Mouse (Mus musculus) hindlimb bud, embryonic 11.5 days (tissue): ENCODE data around the gene Capn10.
"Not testable (repeated sequence)": the region's sequence is repeated elsewhere in the genome, so short reads cannot be mapped to it uniquely, and the experiment has no call there.

Experiments used
- DNase-seq: peaks from one replicate; pipeline ENCODE4 v3.0.0-alpha.2; 2012; ENCODE audit warnings: low read depth, low spot score; ENCODE audit errors: extremely low spot score

The Capn10 gene

DNA sequence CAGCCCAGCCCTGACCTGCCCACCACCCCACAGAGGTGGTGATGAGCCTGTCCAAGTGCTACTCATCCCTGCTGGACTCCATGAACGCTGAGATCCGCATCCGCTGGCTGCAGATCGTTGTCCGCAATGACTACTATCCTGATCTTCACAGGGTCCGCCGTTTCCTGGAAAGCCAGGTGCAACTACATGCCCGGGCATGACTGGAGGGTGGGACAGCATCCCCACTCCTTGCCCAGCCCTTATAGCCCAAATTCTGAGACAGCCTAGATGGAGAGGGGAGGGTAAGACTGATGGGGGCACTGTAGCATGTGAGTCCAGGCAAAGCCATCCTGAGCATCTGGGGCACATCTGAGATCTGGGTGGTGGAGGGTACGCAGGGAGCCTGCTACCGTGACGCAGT lies 15.0 kb upstream of the Capn10 start:
- DNase-seq: no peak

DNA sequence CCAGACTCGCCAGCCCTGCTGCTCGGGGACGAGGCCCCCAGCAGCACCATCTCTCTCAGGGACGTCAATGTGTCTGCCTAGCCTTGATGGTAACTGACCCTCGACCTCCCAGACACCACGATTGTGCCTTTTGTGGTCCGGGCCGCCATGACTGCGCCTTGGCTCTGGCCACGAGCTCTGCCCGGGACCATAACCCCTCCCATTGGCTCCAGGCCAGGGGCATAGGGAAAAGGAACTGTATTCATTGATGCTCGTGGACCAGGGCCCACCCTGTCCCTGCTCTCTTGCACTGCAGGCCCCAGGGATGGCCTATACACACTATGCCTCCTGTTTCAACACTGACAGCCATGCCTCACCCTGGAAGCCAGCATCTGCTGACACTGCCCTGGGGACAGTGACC lies 14.4 kb upstream of the Capn10 start:
- no peak for DNase-seq

- no peak for DNase-seq
Observed at GRCm38 (mm10) chr1:92920474-92921200, 13.5 kb upstream of the Capn10 start.

- DNase-seq: no peak
Observed at GRCm38 (mm10) chr1:92921496-92921895, 12.7 kb upstream of the Capn10 start.

DNA sequence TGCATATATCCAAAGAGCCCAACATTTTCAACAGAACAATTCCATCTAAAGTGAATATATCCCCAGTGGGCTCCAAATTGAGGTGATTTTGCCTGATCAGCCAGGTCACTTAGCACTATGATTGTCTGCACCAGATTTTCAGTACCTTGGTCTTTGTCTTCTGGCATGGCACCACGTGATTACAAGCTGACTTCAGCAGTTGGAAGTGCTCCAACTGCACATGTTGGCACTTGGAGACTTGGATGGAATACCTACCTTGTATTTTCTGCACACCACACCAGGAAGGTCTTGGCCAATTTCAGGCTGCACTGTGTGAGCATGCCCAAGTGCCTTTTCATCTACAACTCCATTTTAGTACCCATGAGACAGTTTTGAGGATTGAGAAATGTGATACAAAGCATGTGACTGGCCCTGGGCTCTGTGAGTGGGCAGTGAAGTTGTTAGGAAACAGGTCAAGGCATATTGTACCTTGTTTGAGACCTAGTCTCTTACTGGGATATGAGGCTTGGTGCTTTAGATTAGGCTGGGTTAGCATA lies 3.9 kb upstream of the Capn10 start:
- DNase-seq: no peak

DNA sequence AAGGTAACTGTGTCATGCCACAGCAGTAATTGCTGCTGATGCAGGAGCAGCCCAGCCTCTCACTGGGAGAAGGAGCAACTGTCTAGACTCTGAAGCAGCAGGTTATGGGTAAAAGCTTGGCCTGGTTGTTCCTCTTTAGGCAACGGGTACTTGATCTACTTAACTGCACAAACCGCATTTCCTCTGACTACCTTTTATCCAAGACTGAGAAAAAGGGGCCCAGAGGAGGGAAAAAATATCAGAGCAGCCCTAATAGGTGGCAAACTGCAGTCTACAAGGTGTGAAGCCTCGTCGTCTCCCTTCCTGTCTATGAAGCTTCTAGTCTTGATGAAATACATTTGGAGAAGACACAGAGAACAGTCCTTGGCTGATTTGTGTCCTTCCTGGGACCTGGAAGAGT lies 565 bp upstream of the Capn10 start:
- no peak for DNase-seq

DNA sequence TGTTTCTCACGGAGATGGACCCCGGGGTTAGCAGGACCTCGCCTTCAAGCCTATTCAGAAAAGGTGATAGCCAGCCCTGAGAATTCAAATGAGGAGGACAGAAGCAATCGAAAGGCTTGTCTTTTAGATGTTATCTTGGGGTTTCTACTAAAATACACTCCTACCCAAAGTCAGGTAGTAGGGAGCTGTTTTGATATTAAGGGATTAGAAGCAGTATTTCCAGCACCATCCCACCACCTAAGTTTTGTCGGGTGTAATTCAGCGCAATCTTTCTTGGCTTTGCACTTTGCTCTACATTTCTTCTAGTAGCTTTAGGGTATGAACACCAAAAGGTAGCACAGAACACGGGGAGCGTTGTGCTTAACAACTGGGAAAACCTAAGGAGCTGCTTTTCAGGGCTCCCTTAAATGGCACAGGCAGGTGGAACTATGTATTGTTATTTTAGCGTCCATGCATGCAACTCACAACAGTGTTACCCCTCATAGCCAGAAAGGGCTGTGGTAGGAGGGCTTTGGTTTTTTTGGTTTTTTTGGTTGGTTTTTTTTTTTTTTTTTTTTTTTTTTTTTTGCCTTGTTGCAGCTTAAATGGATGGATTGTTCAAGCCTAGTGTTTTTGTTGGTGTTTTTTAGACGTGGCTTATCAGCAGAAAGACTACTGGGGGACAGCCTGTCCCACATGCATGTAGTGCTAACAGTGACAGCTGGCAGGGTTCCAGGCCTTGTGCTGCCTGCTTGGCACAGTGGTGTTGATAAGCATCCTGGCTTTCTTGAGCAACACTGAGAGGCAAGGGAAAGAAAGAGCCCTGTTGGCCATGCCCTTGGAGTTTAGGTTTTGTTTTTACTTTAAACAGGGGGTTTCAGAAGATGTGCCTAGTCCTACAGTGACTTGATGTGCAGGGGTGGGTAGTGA lies 1.1 kb downstream of the Capn10 start:
- DNase-seq: no peak

DNA sequence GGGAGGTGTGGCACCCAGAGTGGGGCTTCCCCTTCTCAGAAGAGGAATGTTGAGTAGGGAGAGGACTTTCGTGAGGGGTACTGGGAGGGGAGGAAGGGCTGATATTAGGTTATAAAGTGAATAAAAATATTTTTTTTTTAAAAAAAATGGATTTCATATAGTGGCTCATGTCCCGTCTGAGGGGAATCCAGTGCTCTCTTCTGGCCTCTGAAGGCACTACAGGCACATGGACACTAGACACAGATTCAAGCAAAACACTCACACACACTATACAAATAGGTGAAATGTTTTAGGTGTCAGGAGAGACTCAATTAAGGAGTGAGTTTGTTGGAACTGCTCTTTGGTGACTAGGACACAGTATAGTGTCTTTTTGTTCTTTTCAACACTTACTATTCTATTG lies 1.8 kb downstream of the Capn10 start:
- no peak for DNase-seq

DNA sequence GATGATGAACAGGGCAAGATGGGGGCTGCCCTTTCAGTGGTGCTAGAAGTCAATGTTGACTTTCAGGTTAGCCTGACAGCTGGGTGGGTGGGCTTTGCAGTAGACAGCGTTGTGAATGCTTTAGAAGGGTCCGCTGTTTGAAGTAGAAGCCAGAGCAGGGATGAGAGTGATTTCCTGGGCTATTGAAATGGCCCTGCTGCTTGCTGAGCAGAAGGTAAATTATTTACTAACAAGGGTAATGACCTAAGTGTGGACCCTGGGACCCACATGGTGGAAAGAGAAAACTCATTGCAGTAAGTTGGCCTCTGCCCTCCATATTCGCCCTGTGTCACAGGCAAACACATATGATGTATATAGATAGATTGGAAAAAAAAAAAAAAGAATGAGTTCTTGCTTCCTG lies 2.3 kb downstream of the Capn10 start:
- DNase-seq: no peak

GRCm38 (mm10) chr1:92937797-92938196 lies 3.6 kb downstream of the Capn10 start:
- no peak for DNase-seq

DNA sequence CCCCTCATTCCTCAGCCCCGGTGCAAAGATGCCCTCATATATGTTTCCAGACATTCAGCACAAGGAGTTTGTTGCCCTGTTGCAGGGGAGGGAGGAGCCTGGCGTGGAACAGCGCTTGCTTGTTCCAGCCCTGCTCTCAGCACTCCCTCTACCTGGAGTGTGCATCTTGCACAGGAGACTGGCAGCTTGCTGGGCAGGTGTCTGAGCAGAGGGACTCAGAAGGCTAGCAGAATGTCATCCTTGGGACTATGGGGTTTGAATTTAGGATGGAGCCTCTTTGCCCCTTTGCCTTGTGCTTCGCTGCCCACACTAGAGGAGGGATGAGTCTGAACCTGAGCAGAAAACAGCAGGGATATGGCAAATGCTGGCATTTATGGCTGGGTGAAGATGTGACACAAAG lies 5.6 kb downstream of the Capn10 start:
- DNase-seq: no peak

DNA sequence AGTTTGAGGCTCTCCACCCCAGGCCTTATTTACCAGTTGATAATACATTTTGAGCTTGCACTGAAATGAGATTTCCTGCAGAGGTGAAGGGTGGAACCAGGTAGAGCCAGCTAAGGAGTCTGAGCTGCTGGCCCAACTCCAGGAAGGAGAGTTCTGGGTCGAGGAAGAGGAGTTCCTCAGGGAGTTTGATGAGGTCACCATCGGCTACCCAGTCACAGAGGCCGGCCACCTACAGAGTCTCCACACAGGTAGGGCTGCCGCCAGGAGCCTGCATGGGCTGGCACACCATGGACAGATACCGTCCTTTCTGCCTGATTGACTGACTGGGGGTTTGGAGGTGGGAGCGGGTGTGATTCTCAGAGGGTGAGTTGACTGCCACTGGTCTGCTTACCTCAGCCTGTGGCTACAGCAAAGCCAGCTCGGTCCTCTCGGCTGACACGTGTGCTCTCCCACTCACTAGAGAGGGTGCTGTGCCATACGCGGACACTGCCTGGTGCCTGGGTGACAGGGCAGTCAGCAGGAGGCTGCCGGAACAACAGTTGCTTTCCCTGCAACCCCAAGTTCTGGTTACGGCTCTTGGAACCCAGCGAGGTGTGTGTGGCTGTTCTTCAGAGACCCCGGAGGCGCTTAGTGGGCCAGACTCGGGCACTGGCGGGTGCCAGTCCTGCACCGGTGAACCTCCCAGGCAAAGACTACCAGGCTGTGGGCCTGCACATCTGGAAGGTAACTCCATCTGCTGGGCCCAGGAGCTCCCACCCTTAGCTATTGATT lies 9.2 kb downstream of the Capn10 start:
- no peak for DNase-seq

GRCm38 (mm10) chr1:92947966-92948365 lies 13.8 kb downstream of the Capn10 start:
- DNase-seq: no peak

DNA sequence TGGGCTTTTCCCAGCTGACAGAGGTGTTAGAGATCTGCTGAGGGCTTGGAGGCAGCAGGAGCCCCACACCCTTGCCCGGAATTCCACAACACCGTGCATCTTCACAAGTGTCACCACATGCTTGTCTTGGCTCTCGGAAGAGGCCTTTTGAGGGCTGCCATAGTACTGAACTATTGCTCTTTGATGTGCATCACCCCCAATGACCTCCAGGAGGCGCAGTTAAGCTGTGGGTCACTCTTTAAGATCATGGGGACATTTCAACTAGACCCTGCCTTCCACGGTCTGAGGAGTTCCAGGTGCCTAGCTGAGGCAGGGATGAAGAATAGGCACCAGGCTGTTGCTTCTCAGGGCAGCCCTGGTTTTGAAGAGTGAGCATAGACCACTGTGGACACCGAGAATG lies 15.2 kb downstream of the Capn10 start:
- DNase-seq: no peak

- no peak for DNase-seq
Observed at GRCm38 (mm10) chr1:92950607-92951006, 16.4 kb downstream of the Capn10 start, which contains the start of gene Gpr35. Gene Gpr35 (plus strand): TSS chr1:92950865.

- no peak for DNase-seq
Observed at GRCm38 (mm10) chr1:92953641-92954040, 19.5 kb downstream of the Capn10 start.

DNA sequence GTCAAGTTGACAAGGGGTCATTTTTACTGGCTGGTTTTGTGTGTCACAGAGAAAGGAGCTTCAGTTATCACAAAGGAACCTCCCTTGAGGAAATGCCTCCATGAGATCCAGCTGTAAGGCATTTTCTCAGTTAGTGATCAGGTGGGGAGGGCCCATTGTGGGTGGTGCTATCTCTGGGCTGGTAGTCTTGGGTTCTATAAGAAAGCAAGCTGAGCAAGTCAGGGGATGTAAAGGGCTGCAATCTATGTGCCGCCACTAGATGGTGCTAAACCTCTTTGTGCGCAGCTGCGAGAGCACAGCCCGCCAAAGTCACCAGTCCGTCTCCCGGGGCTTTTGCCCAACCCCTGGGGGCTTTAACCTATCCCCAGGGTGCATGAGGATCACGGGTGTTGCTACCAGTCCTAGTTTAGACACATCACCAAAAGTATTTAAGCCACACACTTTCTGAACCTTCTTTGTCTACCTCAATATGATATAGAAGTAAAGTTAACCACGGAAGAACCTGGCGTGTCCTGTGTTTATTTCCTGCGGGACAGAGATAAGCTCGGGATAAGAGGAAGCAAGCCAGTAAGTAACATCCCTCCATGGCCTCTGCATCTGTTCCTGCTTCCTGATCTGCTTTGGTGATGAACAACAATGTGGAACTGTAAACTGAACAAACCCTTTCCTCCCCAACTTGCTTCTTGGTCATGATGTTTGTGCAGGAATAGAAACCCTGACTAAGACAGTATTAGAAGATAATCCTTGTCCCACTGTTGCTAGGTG lies 22.6 kb downstream of the Capn10 start:
- DNase-seq: not testable (repeated sequence)

GRCm38 (mm10) chr1:92958999-92959398 lies 24.8 kb downstream of the Capn10 start:
- no peak for DNase-seq

- DNase-seq: not testable (repeated sequence)
Observed at GRCm38 (mm10) chr1:92970791-92971190, 36.6 kb downstream of the Capn10 start.
